Mouse (Mus musculus): ENCODE data around the gene Thrb. TPM values are rescaled to one million over a fixed set of nuclear protein-coding genes. Genes with fewer than 3 reads are reported as not detected.

Gene Thrb
- total and polyA plus RNA-seq, 3 experiments, result not detected

DNA sequence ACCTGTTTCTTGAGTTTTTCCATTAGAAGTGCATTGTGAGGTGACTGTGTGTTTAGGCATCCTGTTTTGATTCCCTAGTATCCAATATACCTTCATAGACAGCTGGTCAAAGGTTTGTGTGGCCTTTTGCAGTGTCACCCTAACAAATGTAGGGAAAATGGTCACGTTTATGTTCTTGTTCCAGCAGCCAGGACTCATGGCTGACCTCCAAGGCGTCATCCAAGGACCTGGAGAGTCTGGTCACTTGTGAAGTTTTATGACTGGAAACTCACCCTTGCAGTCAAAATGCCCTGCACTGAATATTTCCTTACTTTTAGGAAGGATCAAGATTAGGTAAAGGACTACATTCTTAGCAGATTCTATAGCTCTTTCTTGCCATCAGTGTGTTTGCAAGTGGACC lies 114.3 kb downstream of the Thrb start:
- no peak for DNase-seq (ENCODE audit: low read depth, low spot score)

DNA sequence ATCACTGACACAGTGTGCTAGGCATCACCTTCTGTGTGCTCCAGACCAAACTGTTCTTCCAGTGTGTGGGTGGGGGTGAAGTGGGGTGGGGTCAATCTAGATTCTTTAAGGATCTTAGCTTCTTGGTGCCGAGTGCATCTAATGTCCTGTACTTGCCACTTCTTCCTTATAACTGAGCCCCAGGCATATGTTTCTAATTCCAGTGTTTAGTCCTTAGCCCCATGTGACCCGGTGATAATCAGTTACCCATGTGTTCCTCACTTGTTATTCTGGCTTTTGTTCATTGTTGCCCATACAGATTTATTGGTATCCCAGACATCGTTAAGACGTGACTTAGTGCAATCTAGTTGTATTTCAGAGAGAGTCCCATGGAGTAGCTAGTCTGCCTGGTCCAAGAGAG lies 121.9 kb downstream of the Thrb start:
- Histone ChIP-seq H3K79me2 (ENCODE audit: control insufficient read depth, insufficient read depth, low read length, poor library complexity) (no peaks in the 10 kb centered on the region), H3K4me3 (ENCODE audit: control insufficient read depth in 1 of 2, insufficient read depth in 1 of 2, low read depth in 2 of 2, low read length in 2 of 2) (no peak overlapping the region), H3K9me3 (replicated peaks; ENCODE audit: insufficient read depth, low read length) (no peaks in the 10 kb centered on the region), H3K36me3 (ENCODE audit: control insufficient read depth in 1 of 2, insufficient read depth in 2 of 2, low read length in 2 of 2) (no peaks in the 10 kb centered on the region), H3K27me3 (ENCODE audit: control insufficient read depth in 1 of 2, insufficient read depth in 2 of 2, low read length in 2 of 2) (no peaks in the 10 kb centered on the region), H3K27ac (ENCODE audit: control insufficient read depth, low read depth, low read length) (no peak overlapping the region), H3K9ac (ENCODE audit: control insufficient read depth, low read depth, low read length, poor library complexity, severe bottlenecking) (no peak overlapping the region), H3K4me1 (ENCODE audit: control insufficient read depth in 1 of 2, insufficient read depth in 2 of 2, low read length in 2 of 2) (no peaks in the 10 kb centered on the region)
- TF ChIP-seq MAZ (IDR thresholded peaks at IDR 0.05; ENCODE audit: low read depth, low read length) (no peak), RCOR1 (IDR thresholded peaks at IDR 0.05; ENCODE audit: low read depth, low read length) (no peak), ETS1 (IDR thresholded peaks at IDR 0.05; ENCODE audit: low read depth, low read length) (no peak), CHD2 (IDR thresholded peaks at IDR 0.05; ENCODE audit: low read length) (no peak), POLR2A (IDR thresholded peaks at IDR 0.05; ENCODE audit: control insufficient read depth in 1 of 2, insufficient read depth in 1 of 2, low read depth in 1 of 2, low read length in 2 of 2, poor library complexity in 1 of 2) (no peak), RAD21 (IDR thresholded peaks at IDR 0.05; ENCODE audit: low read depth, low read length) (no peak), KAT2A (conservative IDR thresholded peaks at IDR 0.05; ENCODE audit: low read depth, low read length) (no peak), TBP (IDR thresholded peaks at IDR 0.05; ENCODE audit: low read depth, low read length) (no peak), POLR2AphosphoS5 (IDR thresholded peaks at IDR 0.05; ENCODE audit: borderline replicate concordance, low read depth, low read length) (no peak), MAFK (IDR thresholded peaks at IDR 0.05; ENCODE audit: borderline replicate concordance, low read depth, low read length) (no peak), ZNF384 (IDR thresholded peaks at IDR 0.05; ENCODE audit: low read depth, low read length) (no peak), USF1 (IDR thresholded peaks at IDR 0.05; ENCODE audit: low read depth, low read length) (no peak), ZKSCAN1 (IDR thresholded peaks at IDR 0.05; ENCODE audit: low read depth, low read length) (no peak), EP300 (IDR thresholded peaks at IDR 0.05; ENCODE audit: low read depth in 1 of 2, low read length in 2 of 2) (no peak), UBTF (IDR thresholded peaks at IDR 0.05; ENCODE audit: borderline replicate concordance, insufficient read depth, low read depth, low read length) (no peak), CTCF (IDR thresholded peaks at IDR 0.05 in 2 of 3, conservative IDR thresholded peaks at IDR 0.05 in 1 of 3; ENCODE audit: control insufficient read depth in 1 of 3, insufficient read depth in 1 of 3, low read depth in 2 of 3, low read length in 3 of 3, poor library complexity in 1 of 3, severe bottlenecking in 1 of 3) (no peak), ZC3H11A (IDR thresholded peaks at IDR 0.05; ENCODE audit: low read depth, low read length) (no peak)
- DNase-seq (ENCODE audit: low read depth, low spot score), result no peak

More for the DNA sequence above, 114.3 kb downstream of the Thrb start:
- H3K4me3 ChIP-seq (ENCODE audit: control insufficient read depth in 1 of 2, insufficient read depth in 1 of 2, low read depth in 2 of 2, low read length in 2 of 2), result no peak overlapping the region
- no peaks in the 10 kb centered on the region for H3K36me3 ChIP-seq (ENCODE audit: control insufficient read depth in 1 of 2, insufficient read depth in 2 of 2, low read length in 2 of 2)
- no peaks in the 10 kb centered on the region for H3K9me3 ChIP-seq (replicated peaks; ENCODE audit: insufficient read depth, low read length)
- no peaks in the 10 kb centered on the region for H3K79me2 ChIP-seq (ENCODE audit: control insufficient read depth, insufficient read depth, low read length, poor library complexity)
- no peaks in the 10 kb centered on the region for H3K4me1 ChIP-seq (ENCODE audit: control insufficient read depth in 1 of 2, insufficient read depth in 2 of 2, low read length in 2 of 2)
- H3K27me3 ChIP-seq (ENCODE audit: control insufficient read depth in 1 of 2, insufficient read depth in 2 of 2, low read length in 2 of 2), result no peaks in the 10 kb centered on the region
- H3K9ac ChIP-seq (ENCODE audit: control insufficient read depth, low read depth, low read length, poor library complexity, severe bottlenecking), result no peak overlapping the region
- TF ChIP-seq POLR2AphosphoS2 (IDR thresholded peaks at IDR 0.05; ENCODE audit: low read length) (no peak), SIN3A (IDR thresholded peaks at IDR 0.05; ENCODE audit: low read length) (no peak)
- H3K27ac ChIP-seq (ENCODE audit: control insufficient read depth, low read depth, low read length), result no peak overlapping the region
